Mouse (Mus musculus) hindbrain, embryonic 13.5 days (tissue): ENCODE measurements around the gene Acox1. TPM values are rescaled to one million over a fixed set of nuclear protein-coding genes. Genes with fewer than 3 reads are reported as not detected.

Experiments used
- polyA plus RNA-seq: library from polyadenylated mRNA; unstranded; fragments of >200 nt; fragmentation: Nextera tagmentation; extraction: Ambion mirVana; gene quantifications from 2 replicates; pipeline ENCODE4 v1.2.1, GENCODE M21; 2015

Acox1 gene
- polyA plus RNA-seq, 1 experiment from 2014 or later = 54.6 TPM

Other genes starting within 250 kb of the Acox1 start
- 0.88 and 1.3 TPM in 2 replicates for gene Itgb4, start 224.3 kb downstream of the Acox1 start, polyA plus RNA-seq
- gene Galk1, start 186.3 kb downstream of the Acox1 start, polyA plus RNA-seq = 64.3 and 65.5 TPM in 2 replicates
- 2,444 and 2,571 TPM in 2 replicates for gene H3f3b, start 171.1 kb downstream of the Acox1 start, polyA plus RNA-seq
- gene Unk, start 168.7 kb downstream of the Acox1 start, polyA plus RNA-seq = 33.8 and 37.1 TPM in 2 replicates
- gene Unc13d, start 121.1 kb downstream of the Acox1 start, polyA plus RNA-seq = 1.5 and 2.0 TPM in 2 replicates
- 129 and 133 TPM in 2 replicates for gene Wbp2, start 112.0 kb downstream of the Acox1 start, polyA plus RNA-seq
- gene Trim47, start 71.8 kb downstream of the Acox1 start, polyA plus RNA-seq = 3.9 and 4.5 TPM in 2 replicates
- gene Trim65, start 67.9 kb downstream of the Acox1 start, polyA plus RNA-seq = 1.9 and 2.3 TPM in 2 replicates
- gene Mrpl38, start 60.2 kb downstream of the Acox1 start, polyA plus RNA-seq = 76.4 and 78.2 TPM in 2 replicates
- 64.4 and 69.5 TPM in 2 replicates for gene Fbf1, start 30.9 kb downstream of the Acox1 start, polyA plus RNA-seq
- gene Ten1, start 190 bp downstream of the Acox1 start, polyA plus RNA-seq = 87.7 and 91.7 TPM in 2 replicates
- gene Evpl, start 39.0 kb upstream of the Acox1 start, polyA plus RNA-seq = 0.35 and 0.43 TPM in 2 replicates
- gene Srp68, start 75.2 kb upstream of the Acox1 start, polyA plus RNA-seq = 63.7 and 64.4 TPM in 2 replicates
- gene Galr2, start 81.9 kb upstream of the Acox1 start, polyA plus RNA-seq = 0.27 and 0.56 TPM in 2 replicates
- gene Exoc7, start 108.2 kb upstream of the Acox1 start, polyA plus RNA-seq = 94.4 and 97.5 TPM in 2 replicates
- gene Foxj1, start 136.4 kb upstream of the Acox1 start, polyA plus RNA-seq = 14.2 and 24.3 TPM in 2 replicates
- gene Rnf157, start 214.0 kb upstream of the Acox1 start, polyA plus RNA-seq = 35.0 and 39.6 TPM in 2 replicates
- 43.6 and 44.5 TPM in 2 replicates for gene Ubald2, start 235.0 kb upstream of the Acox1 start, polyA plus RNA-seq